Mouse (Mus musculus) embryonic fibroblast, embryonic 13.5 days (primary cell): ENCODE measurements around the gene Tmem206. TPM values are rescaled to one million over a fixed set of nuclear protein-coding genes. Genes with fewer than 3 reads are reported as not detected.

Experiments used
- H3K27ac ChIP-seq: 2 replicates; pipeline ENCODE4 v1.5.1; 2012; ENCODE audit warnings: low read length, control low read depth, inconsistent platforms; ENCODE audit not compliant: insufficient read depth
- H3K4me1 ChIP-seq: 2 replicates; pipeline ENCODE4 v1.6.1; 2011; ENCODE audit warnings: low read length; ENCODE audit not compliant: control insufficient read depth, insufficient read depth
- H3K4me3 ChIP-seq: 2 replicates; pipeline ENCODE4 v1.5.1; 2011; ENCODE audit warnings: mild to moderate bottlenecking, control low read depth, low read length; ENCODE audit not compliant: insufficient read depth
- CTCF ChIP-seq: IDR thresholded peaks from 2 replicates; pipeline ENCODE4 v1.5.1; 2011; ENCODE audit warnings: mild to moderate bottlenecking, control low read depth, low read length, moderate library complexity, borderline replicate concordance; ENCODE audit not compliant: insufficient read depth
- POLR2A ChIP-seq: IDR thresholded peaks from 2 replicates; pipeline ENCODE4 v1.6.1; 2011; ENCODE audit warnings: low read depth, mild to moderate bottlenecking, control low read depth, low read length, moderate library complexity
- polyA plus RNA-seq: library from polyadenylated mRNA; stranded (reverse); fragments of >200 nt; gene quantifications from 2 replicates; pipeline ENCODE4 v1.2.4, GENCODE M21; 2011; ENCODE audit warnings: low read depth; ENCODE audit not compliant: missing spikeins, insufficient read length

Gene Tmem206
- polyA plus RNA-seq, 1 experiment, result 12.0 TPM

- H3K27ac ChIP-seq, result no peak overlapping the region
- peaks cover 3% of the 10 kb centered on the region; the same call in 1 of the 2 replicates for H3K4me1 ChIP-seq
- TF ChIP-seq CTCF, result no peak
- no peak for TF ChIP-seq POLR2A
- no peak overlapping the region for H3K4me3 ChIP-seq
These were observed 23.3 kb downstream of the Tmem206 start for GRCm38 (mm10) chr1:191348996-191349395.

GRCm38 (mm10) chr1:191349486-191350037, 23.9 kb downstream of the Tmem206 start:
- H3K4me3 ChIP-seq, result no peak overlapping the region
- TF ChIP-seq CTCF, result no peak
- no peak for TF ChIP-seq POLR2A
- H3K4me1 ChIP-seq, result peaks cover 3% of the 10 kb centered on the region; the same call in 1 of the 2 replicates
- no peak overlapping the region for H3K27ac ChIP-seq

- TF ChIP-seq CTCF (no peak), POLR2A (no peak)
- Histone ChIP-seq H3K27ac (no peak overlapping the region), H3K4me3 (no peak overlapping the region), H3K4me1 (peaks cover 3% of the 10 kb centered on the region; the same call in 1 of the 2 replicates)
These were observed 24.6 kb downstream of the Tmem206 start for GRCm38 (mm10) chr1:191350355-191350754.

- Histone ChIP-seq H3K4me3 (no peak overlapping the region), H3K4me1 (peaks cover 3% of the 10 kb centered on the region; the same call in 1 of the 2 replicates), H3K27ac (no peak overlapping the region)
- TF ChIP-seq POLR2A (no peak), CTCF (peak; percentile 5; the same call in 1 of the 2 replicates)
These were observed 27.2 kb downstream of the Tmem206 start for GRCm38 (mm10) chr1:191352786-191353488.

- Histone ChIP-seq H3K4me1 (peaks cover 3% of the 10 kb centered on the region; the same call in 1 of the 2 replicates), H3K27ac (peak overlapping the region; percentile 39; the same call in 1 of the 2 replicates), H3K4me3 (no peak overlapping the region)
- TF ChIP-seq CTCF, result no peak
- TF ChIP-seq POLR2A, result no peak
These were observed 28.1 kb downstream of the Tmem206 start for GRCm38 (mm10) chr1:191353836-191354235.

- H3K27ac ChIP-seq, result no peak overlapping the region
These were observed 31.2 kb downstream of the Tmem206 start for GRCm38 (mm10) chr1:191356936-191357335.

GRCm38 (mm10) chr1:191359478-191359877, 33.8 kb downstream of the Tmem206 start:
- H3K4me3 ChIP-seq, result no peak overlapping the region
- H3K27ac ChIP-seq, result no peak overlapping the region
- no peaks in the 10 kb centered on the region for H3K4me1 ChIP-seq
- TF ChIP-seq CTCF, result no peak
- TF ChIP-seq POLR2A, result no peak

More at GRCm38 (mm10) chr1:191356936-191357335, 31.2 kb downstream of the Tmem206 start:
- no peak overlapping the region for H3K4me3 ChIP-seq
- TF ChIP-seq CTCF (no peak), POLR2A (no peak)
- peaks cover 3% of the 10 kb centered on the region; the same call in 1 of the 2 replicates for H3K4me1 ChIP-seq

GRCm38 (mm10) chr1:191362412-191362811, 36.7 kb downstream of the Tmem206 start:
- Histone ChIP-seq H3K4me3 (no peak overlapping the region), H3K4me1 (no peaks in the 10 kb centered on the region), H3K27ac (no peak overlapping the region)
- TF ChIP-seq CTCF, result no peak
- TF ChIP-seq POLR2A, result no peak

- H3K4me1 ChIP-seq, result no peaks in the 10 kb centered on the region
- no peak overlapping the region for H3K4me3 ChIP-seq
- no peak for TF ChIP-seq POLR2A
- TF ChIP-seq CTCF, result no peak
- H3K27ac ChIP-seq, result no peak overlapping the region
These were observed 38.8 kb downstream of the Tmem206 start for GRCm38 (mm10) chr1:191364477-191364876.

- Histone ChIP-seq H3K4me1 (no peaks in the 10 kb centered on the region), H3K27ac (no peak overlapping the region)
These were observed 42.5 kb downstream of the Tmem206 start for GRCm38 (mm10) chr1:191368193-191368592.

GRCm38 (mm10) chr1:191369140-191369539, 43.4 kb downstream of the Tmem206 start:
- Histone ChIP-seq H3K4me3 (no peak overlapping the region), H3K27ac (no peak overlapping the region), H3K4me1 (no peaks in the 10 kb centered on the region)
- TF ChIP-seq POLR2A, result no peak
- no peak for TF ChIP-seq CTCF

More at GRCm38 (mm10) chr1:191368193-191368592, 42.5 kb downstream of the Tmem206 start:
- H3K4me3 ChIP-seq, result no peak overlapping the region
- TF ChIP-seq POLR2A (no peak), CTCF (no peak)
